ENCODE assay signal across 25 mouse cellular contexts in genomic region chr5:149437150-149437549, GRCm38 (mm10). TPM values are rescaled to one million over a fixed set of nuclear protein-coding genes. Genes with fewer than 3 reads are reported as not detected.
DNase-seq lines count a peak whose midpoint lies in the region; ATAC-seq and TF ChIP-seq lines count a peak whose summit lies in the region.
"Had no signal": no experiment of that assay in that cellular context is flagged by ENCODE, and none has a peak within 500 bp of the region (broad histone marks: within the 10 kb centered on the region; RNA-seq: fewer than 3 reads in every experiment).

No protein-coding gene starts in this region.

- no peaks in the 10 kb centered on the region for H3K9me3 ChIP-seq in forebrain, postnatal 0 days (ENCODE audit: low read length)
- no peaks in the 10 kb centered on the region for H3K9me3 ChIP-seq in forebrain, embryonic 12.5 days
- H3K9me3 ChIP-seq in MEL (replicated peaks; ENCODE audit: insufficient read depth, low read length), result no peaks in the 10 kb centered on the region
- no peaks in the 10 kb centered on the region for H3K9me3 ChIP-seq in embryonic facial prominence, embryonic 14.5 days (ENCODE audit: control insufficient read depth, low read length)
- H3K9me3 ChIP-seq in liver, embryonic 14.5 days (ENCODE audit: control insufficient read depth, low read length), result no peaks in the 10 kb centered on the region
- H3K9me3 ChIP-seq: embryonic facial prominence, embryonic 13.5 days; forebrain, embryonic 15.5 days; heart, embryonic 13.5 days; hindbrain, embryonic 15.5 days had no signal

- TF ChIP-seq CTCF in forebrain, postnatal 0 days (IDR thresholded peaks at IDR 0.05; ENCODE audit: low read depth), result no peak
- TF ChIP-seq CTCF in MEL (IDR thresholded peaks at IDR 0.05 in 2 of 3, conservative IDR thresholded peaks at IDR 0.05 in 1 of 3; ENCODE audit: control insufficient read depth in 1 of 3, insufficient read depth in 1 of 3, low read depth in 2 of 3, low read length in 3 of 3, poor library complexity in 1 of 3, severe bottlenecking in 1 of 3), result no peak
- TF ChIP-seq CTCF in liver, embryonic 14.5 days (IDR thresholded peaks at IDR 0.05; ENCODE audit: low read depth), result no peak

- no peak overlapping the region for H3K9ac ChIP-seq in forebrain, postnatal 0 days
- H3K9ac ChIP-seq in forebrain, embryonic 12.5 days, result no peak overlapping the region
- H3K9ac ChIP-seq in MEL (ENCODE audit: control insufficient read depth, low read depth, low read length, poor library complexity, severe bottlenecking), result no peak overlapping the region
- H3K9ac ChIP-seq in embryonic facial prominence, embryonic 14.5 days (ENCODE audit: low read depth, low read length), result no peak overlapping the region
- H3K9ac ChIP-seq in liver, embryonic 14.5 days (replicated peaks), result no peak overlapping the region
- H3K9ac ChIP-seq: embryonic facial prominence, embryonic 13.5 days; forebrain, embryonic 15.5 days; heart, embryonic 13.5 days; hindbrain, embryonic 15.5 days had no signal

- DNase-seq in forebrain, postnatal 0 days, result no peak
- DNase-seq in MEL (ENCODE audit: low read depth, low spot score), result peak; percentile 29
- DNase-seq in embryonic facial prominence, embryonic 14.5 days (ENCODE audit: low spot score), result peak; percentile 72
- DNase-seq in liver, embryonic 14.5 days (ENCODE audit: low read depth in 3 of 3, low spot score in 3 of 3), result peak in 1 of 3 experiments; percentile 7
- no peak for DNase-seq in ovary, postnatal 14 days (ENCODE audit: low spot score)
- no peak for DNase-seq in ovary, postnatal 36 days (ENCODE audit: low spot score)
- no peak for DNase-seq in kidney, postnatal 25 days
- DNase-seq: adrenal gland, postnatal 10 days; cerebellum, adult 11 months; cerebellum, adult 8-10 months; cerebellum, postnatal 14 days; embryo, embryonic 11 days; gastrocnemius, adult 2 months; gastrocnemius, postnatal 25 days; heart, postnatal 36 days had no signal

- H3K79me2 ChIP-seq in MEL (ENCODE audit: control insufficient read depth, insufficient read depth, low read length, poor library complexity), result no peaks in the 10 kb centered on the region

- no peak for TF ChIP-seq RAD21 in MEL (IDR thresholded peaks at IDR 0.05; ENCODE audit: low read depth, low read length)

- no peak for TF ChIP-seq EP300 in MEL (IDR thresholded peaks at IDR 0.05; ENCODE audit: low read depth in 1 of 2, low read length in 2 of 2)
- TF ChIP-seq EP300 in liver, embryonic 14.5 days (IDR thresholded peaks at IDR 0.05; ENCODE audit: low read depth), result no peak

- ATAC-seq in forebrain, postnatal 0 days, result no peak
- no peak for ATAC-seq in forebrain, embryonic 12.5 days (ENCODE audit: low FRiP score)
- no peak; the same call in 1 of the 2 replicates for ATAC-seq in embryonic facial prominence, embryonic 14.5 days (ENCODE audit: low read depth)
- ATAC-seq in liver, embryonic 14.5 days (ENCODE audit: insufficient read depth), result no peak
- ATAC-seq: forebrain, embryonic 15.5 days had no signal

- peaks cover 31% of the 10 kb centered on the region for H3K4me1 ChIP-seq in forebrain, postnatal 0 days (ENCODE audit: insufficient read depth)
- H3K4me1 ChIP-seq in forebrain, embryonic 12.5 days, result peaks cover 42% of the 10 kb centered on the region
- H3K4me1 ChIP-seq in MEL (ENCODE audit: control insufficient read depth in 1 of 2, insufficient read depth in 2 of 2, low read length in 2 of 2), result peaks cover 13 to 24% of the 10 kb centered on the region in 2 experiments
- peaks cover 15% of the 10 kb centered on the region for H3K4me1 ChIP-seq in embryonic facial prominence, embryonic 14.5 days (ENCODE audit: control insufficient read depth, insufficient read depth, low read length)
- peaks cover 22 to 34% of the 10 kb centered on the region in 2 experiments for H3K4me1 ChIP-seq in liver, embryonic 14.5 days (replicated peaks; ENCODE audit: control insufficient read depth in 2 of 2, insufficient read depth in 2 of 2, low read length in 1 of 2)

- WGBS in forebrain, postnatal 0 days, result 65% methylated on average over 6 of the region's 6 CpGs
- WGBS in forebrain, embryonic 12.5 days, result 80% methylated on average over 6 of the region's 6 CpGs
- WGBS in embryonic facial prominence, embryonic 14.5 days, result 55% methylated on average over 6 of the region's 6 CpGs
- WGBS in liver, embryonic 14.5 days (ENCODE audit: insufficient replicate concordance), result 34% methylated on average over 6 of the region's 6 CpGs

- H3K27ac ChIP-seq in forebrain, postnatal 0 days (ENCODE audit: low read depth, low read length), result peak overlapping the region; percentile 51; the same call in 1 of the 2 replicates
- H3K27ac ChIP-seq in forebrain, embryonic 12.5 days, result no peak overlapping the region
- H3K27ac ChIP-seq in MEL (ENCODE audit: control insufficient read depth, low read depth, low read length), result no peak overlapping the region
- H3K27ac ChIP-seq in embryonic facial prominence, embryonic 14.5 days (replicated peaks; ENCODE audit: low read depth, low read length), result no peak overlapping the region
- no peak overlapping the region for H3K27ac ChIP-seq in liver, embryonic 14.5 days
- H3K27ac ChIP-seq: embryonic facial prominence, embryonic 13.5 days; gastrocnemius, adult 2 months; heart, embryonic 13.5 days; hindbrain, embryonic 15.5 days had no signal

- no peak overlapping the region for H3K4me3 ChIP-seq in forebrain, postnatal 0 days (ENCODE audit: low read depth, low read length)
- H3K4me3 ChIP-seq in forebrain, embryonic 12.5 days (replicated peaks), result no peak overlapping the region
- no peak overlapping the region for H3K4me3 ChIP-seq in MEL (ENCODE audit: control insufficient read depth in 1 of 2, insufficient read depth in 1 of 2, low read depth in 2 of 2, low read length in 2 of 2)
- H3K4me3 ChIP-seq in embryonic facial prominence, embryonic 14.5 days (ENCODE audit: low read depth, low read length), result no peak overlapping the region
- no peak overlapping the region for H3K4me3 ChIP-seq in liver, embryonic 14.5 days (ENCODE audit: insufficient read depth in 1 of 2, low read depth in 2 of 2, low read length in 2 of 2)
- H3K4me3 ChIP-seq: embryonic facial prominence, embryonic 13.5 days; forebrain, embryonic 15.5 days; gastrocnemius, adult 2 months; heart, embryonic 13.5 days; hindbrain, embryonic 15.5 days had no signal

- no peak overlapping the region for H3K4me2 ChIP-seq in forebrain, postnatal 0 days (ENCODE audit: low read depth)
- no peak overlapping the region for H3K4me2 ChIP-seq in forebrain, embryonic 12.5 days
- no peak overlapping the region for H3K4me2 ChIP-seq in embryonic facial prominence, embryonic 14.5 days (ENCODE audit: low read depth, low read length)
- H3K4me2 ChIP-seq in liver, embryonic 14.5 days (ENCODE audit: low read depth), result peak overlapping the region; percentile 33; the same call in 1 of the 2 replicates
- H3K4me2 ChIP-seq: embryonic facial prominence, embryonic 13.5 days; forebrain, embryonic 15.5 days; heart, embryonic 13.5 days; hindbrain, embryonic 15.5 days had no signal

- no peaks in the 10 kb centered on the region for H3K27me3 ChIP-seq in forebrain, postnatal 0 days (ENCODE audit: insufficient read depth, low read length)
- H3K27me3 ChIP-seq in forebrain, embryonic 12.5 days, result no peaks in the 10 kb centered on the region; the same call in 1 of the 2 replicates
- H3K27me3 ChIP-seq in MEL (ENCODE audit: control insufficient read depth in 1 of 2, insufficient read depth in 2 of 2, low read length in 2 of 2), result no peaks in the 10 kb centered on the region
- no peaks in the 10 kb centered on the region for H3K27me3 ChIP-seq in embryonic facial prominence, embryonic 14.5 days (replicated peaks; ENCODE audit: control insufficient read depth, insufficient read depth, low read length)
- no peaks in the 10 kb centered on the region; the same call in 1 of the 2 replicates for H3K27me3 ChIP-seq in liver, embryonic 14.5 days (ENCODE audit: control insufficient read depth, insufficient read depth, low read length)
- H3K27me3 ChIP-seq: CH12.LX; embryonic facial prominence, embryonic 13.5 days; forebrain, embryonic 15.5 days; hindbrain, embryonic 15.5 days had no signal

- TF ChIP-seq POLR2A in MEL (IDR thresholded peaks at IDR 0.05; ENCODE audit: control insufficient read depth in 1 of 2, insufficient read depth in 1 of 2, low read depth in 1 of 2, low read length in 2 of 2, poor library complexity in 1 of 2), result no peak

- H3K36me3 ChIP-seq in forebrain, postnatal 0 days (ENCODE audit: insufficient read depth), result no peaks in the 10 kb centered on the region
- H3K36me3 ChIP-seq in forebrain, embryonic 12.5 days (replicated peaks), result no peaks in the 10 kb centered on the region
- H3K36me3 ChIP-seq in MEL (ENCODE audit: control insufficient read depth in 1 of 2, insufficient read depth in 2 of 2, low read length in 2 of 2), result peaks cover 0 to 17% of the 10 kb centered on the region in 2 experiments; a peak in 2 of 4 replicates
- H3K36me3 ChIP-seq in embryonic facial prominence, embryonic 14.5 days (ENCODE audit: control insufficient read depth, insufficient read depth, low read length), result no peaks in the 10 kb centered on the region
- no peaks in the 10 kb centered on the region for H3K36me3 ChIP-seq in liver, embryonic 14.5 days (replicated peaks; ENCODE audit: control insufficient read depth, insufficient read depth, low read depth)
- H3K36me3 ChIP-seq: embryonic facial prominence, embryonic 13.5 days; forebrain, embryonic 15.5 days; heart, embryonic 13.5 days; hindbrain, embryonic 15.5 days had no signal

RNA-seq across cellular contexts. Expression of gene Tex26, which starts 2.3 kb away (rescaled TPM):
- total RNA-seq in forebrain, postnatal 0 days (2014; rRNA removed), result 0.14 and 2.8 TPM in 2 replicates
- polyA plus RNA-seq in forebrain, postnatal 0 days (2015; fragmentation: Nextera tagmentation; extraction: Ambion mirVana), result 1.5 and 1.8 TPM in 2 replicates
- 2.0 and 2.9 TPM in 2 replicates for polyA plus RNA-seq in forebrain, embryonic 12.5 days (2016; fragmentation: Nextera tagmentation; extraction: Ambion mirVana)
- not detected in 2 replicates for total RNA-seq in MEL (2012; rRNA removed)
- polyA plus RNA-seq in MEL (2012; ENCODE audit: insufficient read depth in 1 of 2, insufficient read length in 2 of 2, low read depth in 1 of 2, low replicate concordance in 2 of 2, missing spikeins in 1 of 2), result not detected
- 0.80 and 1.1 TPM in 2 replicates for polyA plus RNA-seq in embryonic facial prominence, embryonic 14.5 days (2014; fragmentation: Nextera tagmentation; extraction: Ambion mirVana)
- 0.30 and 0.48 TPM in 2 replicates for polyA plus RNA-seq in liver, embryonic 14.5 days (2012; rRNA removed)
- polyA plus RNA-seq in liver, embryonic 14.5 days (2014; fragmentation: Nextera tagmentation; extraction: Ambion mirVana), result 0.23 TPM in 1 of 2 replicates, not detected in the other
- total RNA-seq: CH12.LX; common myeloid progenitor, adult 5-6 weeks; gastrocnemius, adult 2 months; gastrocnemius, postnatal 25 days; heart, adult 8-10 months; heart, postnatal 36 days had no signal

RNA-seq across cellular contexts. Expression of gene Medag, which starts 25.6 kb away (rescaled TPM):
- total RNA-seq in forebrain, postnatal 0 days (2014; rRNA removed), result 1.7 and 2.1 TPM in 2 replicates
- 1.1 and 1.8 TPM in 2 replicates for polyA plus RNA-seq in forebrain, postnatal 0 days (2015; fragmentation: Nextera tagmentation; extraction: Ambion mirVana)
- 1.2 and 1.3 TPM in 2 replicates for polyA plus RNA-seq in forebrain, embryonic 12.5 days (2016; fragmentation: Nextera tagmentation; extraction: Ambion mirVana)
- total RNA-seq in MEL (2012; rRNA removed), result not detected in 2 replicates
- polyA plus RNA-seq in MEL (2012; ENCODE audit: insufficient read depth in 1 of 2, insufficient read length in 2 of 2, low read depth in 1 of 2, low replicate concordance in 2 of 2, missing spikeins in 1 of 2), result not detected
- 3.1 and 3.3 TPM in 2 replicates for polyA plus RNA-seq in embryonic facial prominence, embryonic 14.5 days (2014; fragmentation: Nextera tagmentation; extraction: Ambion mirVana)
- 0.13 and 0.18 TPM in 2 replicates for polyA plus RNA-seq in liver, embryonic 14.5 days (2012; rRNA removed)
- polyA plus RNA-seq in liver, embryonic 14.5 days (2014; fragmentation: Nextera tagmentation; extraction: Ambion mirVana), result 0.04 and 0.27 TPM in 2 replicates
- total RNA-seq: CH12.LX; common myeloid progenitor, adult 5-6 weeks; ES-E14; granulocyte monocyte progenitor cell, adult 5-6 weeks had no signal

Comparison
In these comparisons a context has a peak if more than half of its experiments do, and no peak if none do; other contexts are left out.
1. DNase-seq: peak in MEL (single experiment) and embryonic facial prominence, embryonic 14.5 days (single experiment); none in forebrain, postnatal 0 days (single experiment), ovary, postnatal 14 days (single experiment), ovary, postnatal 36 days (single experiment) and kidney, postnatal 25 days (0 of 2).